Mouse (Mus musculus) kidney, embryonic 15.5 days (tissue): ENCODE data around the gene Rin2. TPM values are rescaled to one million over a fixed set of nuclear protein-coding genes. Genes with fewer than 3 reads are reported as not detected.

Experiments
- ATAC-seq: fragments of 200-750 bp; cut with Nextera tagmentation; replicated peaks from 2 replicates; pipeline ENCODE4 v1.8.0; 2017; ENCODE audit warnings: moderate TSS enrichment; ENCODE audit not compliant: low FRiP score
- H3K27ac ChIP-seq: fragments of 300-500 bp; sonication (generic); 2 replicates; pipeline ENCODE4 v1.5.1; 2015; ENCODE audit warnings: mild to moderate bottlenecking, inconsistent platforms
- H3K27me3 ChIP-seq: fragments of 300-500 bp; sonication (generic); 2 replicates; pipeline ENCODE4 v1.6.1; 2015; ENCODE audit warnings: inconsistent platforms
- H3K36me3 ChIP-seq: fragments of 300-500 bp; sonication (generic); 2 replicates; pipeline ENCODE4 v1.6.1; 2015; ENCODE audit warnings: inconsistent platforms
- H3K4me1 ChIP-seq: fragments of 300-500 bp; sonication (generic); 2 replicates; pipeline ENCODE4 v1.6.1; 2015; ENCODE audit warnings: inconsistent platforms
- H3K4me2 ChIP-seq: fragments of 300-500 bp; sonication (generic); 2 replicates; pipeline ENCODE4 v1.6.1; 2015; ENCODE audit warnings: moderate library complexity, mild to moderate bottlenecking, inconsistent platforms
- H3K4me3 ChIP-seq: fragments of 300-500 bp; sonication (generic); replicated peaks from 2 replicates; pipeline ENCODE4 v1.5.1; 2015; ENCODE audit warnings: mild to moderate bottlenecking, inconsistent platforms
- H3K9ac ChIP-seq: fragments of 300-500 bp; sonication (generic); 2 replicates; pipeline ENCODE4 v1.6.1; 2015; ENCODE audit warnings: mild to moderate bottlenecking, inconsistent platforms
- H3K9me3 ChIP-seq: fragments of 300-500 bp; sonication (generic); replicated peaks from 2 replicates; pipeline ENCODE4 v1.6.1; 2016; ENCODE audit warnings: inconsistent platforms
- WGBS: fragments of 180-500 bp; shearing (Covaris S2); methylation state at CpG from one replicate; pipeline ENCODE4 v1.1.7; 2015; ENCODE audit warnings: mixed read lengths; 5-methylcytosine and 5-hydroxymethylcytosine counted together
- polyA plus RNA-seq: library from polyadenylated mRNA; unstranded; fragments of >200 nt; fragmentation: Nextera tagmentation; extraction: Ambion mirVana; gene quantifications from 2 replicates; pipeline ENCODE4 v1.2.1, GENCODE M21; 2015

The Rin2 gene
- polyA plus RNA-seq, 1 experiment from 2014 or later, result 33.0 TPM

DNA sequence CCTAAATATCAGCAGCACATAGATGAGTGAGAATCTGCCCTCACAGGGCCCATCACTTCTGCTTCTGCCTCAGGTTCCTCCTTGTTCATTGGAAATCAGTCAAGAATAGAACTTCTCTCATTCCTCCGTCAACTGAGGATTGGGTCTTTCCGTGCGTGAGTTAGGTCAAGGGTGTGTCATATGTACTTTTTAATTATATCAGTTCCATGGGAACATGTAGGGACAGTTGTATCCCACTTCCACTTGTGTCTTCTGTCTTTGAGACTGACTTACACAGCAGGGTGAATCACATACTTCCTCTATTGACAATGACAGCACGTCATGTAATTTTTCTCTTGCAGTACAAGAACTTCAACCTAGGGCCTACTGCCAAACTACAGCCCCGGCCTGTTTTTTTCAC is 65.7 kb downstream of the Rin2 start:
- no peak overlapping the region for H3K9ac ChIP-seq
- no peak for ATAC-seq
- H3K27me3 ChIP-seq, result no peaks in the 10 kb centered on the region
- peaks cover 17% of the 10 kb centered on the region for H3K36me3 ChIP-seq
- WGBS, result 92% methylated on average over 5 of the region's 5 CpGs
- no peak overlapping the region for H3K4me3 ChIP-seq
- H3K27ac ChIP-seq, result no peak overlapping the region
- H3K4me1 ChIP-seq, result 0 out of 2 replicates have a peak, but pooled peaks cover 4% of the 10 kb centered on the region
- no peak overlapping the region for H3K4me2 ChIP-seq
- no peaks in the 10 kb centered on the region for H3K9me3 ChIP-seq

- ATAC-seq, result peak; percentile 43; the same call in 1 of the 2 replicates
- no peaks in the 10 kb centered on the region for H3K4me1 ChIP-seq
- H3K36me3 ChIP-seq, result peaks cover 17% of the 10 kb centered on the region
- no peaks in the 10 kb centered on the region for H3K27me3 ChIP-seq
- no peak overlapping the region for H3K9ac ChIP-seq
- H3K4me2 ChIP-seq, result no peak overlapping the region
- no peak overlapping the region for H3K27ac ChIP-seq
- 39% methylated on average over 13 of the region's 13 CpGs for WGBS
- H3K9me3 ChIP-seq, result no peaks in the 10 kb centered on the region
- no peak overlapping the region for H3K4me3 ChIP-seq
Observed at GRCm38 (mm10) chr2:145742795-145743710, 68.0 kb downstream of the Rin2 start.

- no peak for ATAC-seq
- no peaks in the 10 kb centered on the region for H3K27me3 ChIP-seq
- peaks cover 6% of the 10 kb centered on the region for H3K36me3 ChIP-seq
- H3K27ac ChIP-seq, result no peak overlapping the region
- 78% methylated on average over 1 of the region's 1 CpGs for WGBS
- no peak overlapping the region for H3K9ac ChIP-seq
- no peak overlapping the region for H3K4me2 ChIP-seq
- H3K9me3 ChIP-seq, result no peaks in the 10 kb centered on the region
- H3K4me1 ChIP-seq, result 0 out of 2 replicates have a peak, but pooled peaks cover 3% of the 10 kb centered on the region
- H3K4me3 ChIP-seq, result no peak overlapping the region
Observed at GRCm38 (mm10) chr2:145746406-145746805, 71.4 kb downstream of the Rin2 start.

DNA sequence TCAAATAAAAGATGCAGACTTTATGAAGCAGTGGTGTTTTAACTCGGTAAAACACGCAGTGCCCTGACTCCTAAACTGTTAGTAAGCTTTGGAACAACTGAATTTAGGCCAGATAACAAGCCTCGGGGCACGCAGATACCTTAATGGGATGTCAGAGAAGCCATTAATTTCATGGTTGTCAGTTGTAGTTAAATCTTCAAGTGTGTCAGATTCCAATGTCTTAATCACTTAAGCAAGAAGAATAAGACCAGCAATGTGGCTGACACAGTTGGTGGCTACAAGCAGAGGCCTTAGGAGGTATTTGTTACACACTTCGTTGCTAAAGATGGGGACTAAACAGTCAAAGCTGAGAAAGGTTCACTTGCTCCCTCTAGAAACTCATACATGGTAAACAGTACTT is 74.6 kb downstream of the Rin2 start:
- H3K4me3 ChIP-seq, result no peak overlapping the region
- peaks cover 4% of the 10 kb centered on the region; the same call in 1 of the 2 replicates for H3K36me3 ChIP-seq
- no peak overlapping the region for H3K9ac ChIP-seq
- H3K4me2 ChIP-seq, result no peak overlapping the region
- no peaks in the 10 kb centered on the region for H3K27me3 ChIP-seq
- no peak overlapping the region for H3K27ac ChIP-seq
- no peaks in the 10 kb centered on the region for H3K9me3 ChIP-seq
- ATAC-seq, result no peak
- H3K4me1 ChIP-seq, result 0 out of 2 replicates have a peak, but pooled peaks cover 3% of the 10 kb centered on the region
- WGBS, result 55% methylated on average over 5 of the region's 5 CpGs

DNA sequence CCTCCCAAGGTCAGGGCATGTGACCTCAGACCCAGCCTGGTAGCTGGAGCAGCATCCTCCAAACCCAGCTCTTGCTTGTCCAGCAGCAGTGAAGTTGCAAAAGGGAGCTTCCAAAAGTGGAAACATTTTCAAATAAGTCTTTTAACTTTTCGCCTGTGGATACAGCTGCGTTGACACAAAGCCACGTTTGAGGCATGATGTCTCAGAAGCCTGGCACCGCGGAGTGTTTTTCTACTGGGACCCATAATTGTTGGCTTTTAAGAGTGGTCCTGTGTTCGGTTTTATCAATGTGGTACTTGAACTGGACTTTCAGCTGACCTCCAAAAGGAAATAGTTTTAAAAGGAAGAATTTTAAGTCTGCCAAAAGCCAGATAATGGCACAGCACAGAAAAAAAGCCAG is 77.6 kb downstream of the Rin2 start:
- H3K27me3 ChIP-seq, result no peaks in the 10 kb centered on the region
- H3K4me1 ChIP-seq, result 0 out of 2 replicates have a peak, but pooled peaks cover 3% of the 10 kb centered on the region
- no peak overlapping the region for H3K4me2 ChIP-seq
- no peaks in the 10 kb centered on the region for H3K36me3 ChIP-seq
- no peak for ATAC-seq
- no peak overlapping the region for H3K9ac ChIP-seq
- WGBS, result 73% methylated on average over 6 of the region's 6 CpGs
- no peak overlapping the region for H3K27ac ChIP-seq
- H3K4me3 ChIP-seq, result no peak overlapping the region
- H3K9me3 ChIP-seq, result no peaks in the 10 kb centered on the region

DNA sequence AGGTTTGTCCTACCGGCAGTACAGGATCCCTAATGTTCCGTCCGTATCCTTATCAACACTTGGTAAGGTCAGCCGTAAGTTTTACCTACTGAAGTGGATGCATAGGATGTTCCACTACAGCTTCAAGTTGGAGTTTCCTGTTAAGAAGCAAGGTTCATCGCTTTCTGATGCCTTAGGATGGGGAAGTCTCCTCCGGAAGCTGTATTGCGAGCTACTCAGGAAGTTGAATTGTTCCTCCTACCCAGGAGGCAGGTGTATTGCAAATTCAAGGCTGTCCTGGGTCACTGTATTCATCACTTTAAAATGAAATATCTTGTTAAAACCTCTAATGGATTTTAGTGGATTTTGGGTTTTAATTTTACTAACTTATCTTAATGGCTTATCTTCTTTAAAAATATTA is 79.0 kb downstream of the Rin2 start:
- Histone ChIP-seq H3K9ac (no peak overlapping the region), H3K4me2 (no peak overlapping the region), H3K4me1 (0 out of 2 replicates have a peak, but pooled peaks cover 3% of the 10 kb centered on the region), H3K36me3 (no peaks in the 10 kb centered on the region), H3K4me3 (no peak overlapping the region), H3K27ac (no peak overlapping the region), H3K9me3 (no peaks in the 10 kb centered on the region), H3K27me3 (no peaks in the 10 kb centered on the region)
- 84% methylated on average over 7 of the region's 7 CpGs for WGBS
- no peak for ATAC-seq

DNA sequence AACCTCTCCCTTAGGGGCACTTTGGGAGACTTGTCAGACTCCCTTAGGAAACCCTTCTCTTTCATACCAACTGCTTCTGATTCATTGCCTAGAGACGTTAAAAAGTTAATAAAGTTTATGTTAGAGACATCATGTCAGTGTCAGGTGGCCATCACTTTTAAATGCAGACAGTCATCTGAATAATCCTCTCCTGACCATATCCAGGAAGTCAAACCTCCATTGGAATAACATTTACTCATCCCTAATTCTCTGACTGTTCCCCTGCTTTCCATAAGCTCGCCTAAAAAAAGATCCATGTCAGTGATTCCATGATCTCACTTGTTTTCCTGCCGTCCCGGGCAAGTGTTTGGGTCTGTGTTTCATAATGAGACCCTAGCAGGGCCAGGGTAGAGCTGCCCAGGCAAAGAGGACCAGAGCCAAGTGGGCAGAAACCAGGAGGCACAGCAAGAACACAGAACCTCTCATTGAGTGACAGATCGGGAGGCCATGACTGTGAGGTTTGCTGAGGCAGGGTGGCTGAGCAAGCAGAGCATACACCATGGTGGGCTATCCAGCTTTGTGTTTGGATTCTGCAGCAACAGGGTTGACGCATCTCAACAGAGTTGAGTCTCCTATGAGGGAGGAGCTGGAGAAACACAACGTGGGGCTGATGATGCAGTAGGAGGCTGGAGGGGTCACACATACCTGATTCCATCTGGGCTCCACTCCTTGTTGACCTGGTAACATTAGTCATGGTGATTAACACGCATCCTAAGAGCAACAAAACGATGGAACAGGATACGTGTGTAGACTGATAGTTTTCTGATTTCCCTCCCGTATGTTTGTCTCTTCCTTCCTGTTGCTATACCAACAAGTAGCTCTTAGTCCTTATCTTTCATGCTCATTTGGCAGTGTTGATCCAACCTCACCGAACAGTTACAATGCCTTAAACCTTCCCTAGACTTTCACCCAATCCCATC is 81.1 kb downstream of the Rin2 start:
- H3K4me2 ChIP-seq, result no peak overlapping the region
- no peak overlapping the region for H3K4me3 ChIP-seq
- no peaks in the 10 kb centered on the region for H3K4me1 ChIP-seq
- ATAC-seq, result 0 out of 2 replicates have a peak, but pooled peaks have one; percentile 19
- no peaks in the 10 kb centered on the region for H3K9me3 ChIP-seq
- no peaks in the 10 kb centered on the region for H3K36me3 ChIP-seq
- H3K9ac ChIP-seq, result no peak overlapping the region
- no peak overlapping the region for H3K27ac ChIP-seq
- 57% methylated on average over 12 of the region's 12 CpGs for WGBS
- H3K27me3 ChIP-seq, result no peaks in the 10 kb centered on the region

DNA sequence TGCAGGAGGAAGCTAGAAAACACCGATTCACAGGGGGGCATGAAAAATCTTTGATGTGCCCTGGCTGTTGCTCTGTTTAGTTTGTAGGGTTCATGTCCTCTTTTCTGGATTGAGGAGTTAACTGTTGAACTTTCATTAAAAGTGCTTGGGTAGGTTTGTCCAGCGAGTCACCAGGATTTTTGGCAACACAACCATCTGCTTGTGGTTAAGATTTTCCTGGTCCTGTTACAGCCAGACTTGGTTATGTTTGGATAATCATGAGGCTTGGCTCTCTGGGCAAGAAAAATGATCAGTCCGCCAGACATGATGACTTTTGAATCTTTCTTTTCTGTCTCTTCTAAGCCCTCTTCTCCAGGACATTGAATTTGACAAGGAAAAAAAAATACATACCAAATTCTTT is 85.1 kb downstream of the Rin2 start:
- ATAC-seq, result no peak
- WGBS, result 57% methylated on average over 3 of the region's 3 CpGs
- H3K36me3 ChIP-seq, result no peaks in the 10 kb centered on the region

DNA sequence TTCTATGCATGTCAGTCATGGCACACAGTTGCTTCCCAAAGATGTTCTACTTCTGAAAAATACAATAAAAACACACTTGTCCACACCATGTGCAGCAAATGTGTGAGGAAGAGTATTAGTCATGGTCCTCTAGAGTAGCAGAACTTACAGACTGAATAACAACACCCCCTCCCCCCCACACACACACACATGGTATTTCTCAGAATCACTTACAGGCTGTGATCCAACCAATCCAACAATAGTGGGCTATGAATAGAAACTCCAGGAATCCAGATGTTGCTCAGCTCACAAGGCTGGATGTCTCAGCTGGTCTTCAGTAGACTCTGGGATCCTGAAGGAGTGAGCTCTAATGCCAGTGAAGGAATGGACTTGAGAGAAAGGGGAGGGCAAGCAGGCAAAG is 86.4 kb downstream of the Rin2 start:
- no peak overlapping the region for H3K4me2 ChIP-seq
- H3K27me3 ChIP-seq, result no peaks in the 10 kb centered on the region
- H3K9me3 ChIP-seq, result no peaks in the 10 kb centered on the region
- H3K27ac ChIP-seq, result no peak overlapping the region
- H3K36me3 ChIP-seq, result no peaks in the 10 kb centered on the region
- H3K9ac ChIP-seq, result no peak overlapping the region
- H3K4me3 ChIP-seq, result no peak overlapping the region
- no peak for ATAC-seq
- no peaks in the 10 kb centered on the region for H3K4me1 ChIP-seq

More for the DNA sequence above, 85.1 kb downstream of the Rin2 start:
- Histone ChIP-seq H3K9me3 (no peaks in the 10 kb centered on the region), H3K9ac (no peak overlapping the region), H3K27ac (no peak overlapping the region), H3K4me2 (no peak overlapping the region), H3K4me1 (no peaks in the 10 kb centered on the region), H3K27me3 (no peaks in the 10 kb centered on the region), H3K4me3 (no peak overlapping the region)

DNA sequence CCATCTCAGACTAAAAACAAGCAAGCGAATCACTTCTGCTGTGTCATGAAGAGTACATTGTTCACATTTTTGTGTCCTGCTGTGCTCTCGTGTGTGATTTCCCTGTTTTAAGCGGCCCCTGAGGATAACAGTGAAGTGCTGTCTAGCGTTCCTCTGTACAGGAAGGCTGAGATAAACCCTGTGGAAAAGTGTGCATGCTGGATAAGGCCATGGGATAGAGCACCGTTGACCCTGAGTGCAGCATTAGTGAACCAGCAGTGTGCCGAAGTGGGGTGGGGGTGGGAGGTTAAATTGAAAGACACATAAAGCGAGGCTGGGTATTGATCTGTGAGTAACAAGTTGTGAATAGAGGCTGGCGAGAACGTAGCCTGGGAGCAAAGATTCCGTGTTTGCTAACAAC is 94.9 kb downstream of the Rin2 start:
- no peak overlapping the region for H3K4me2 ChIP-seq
- no peak overlapping the region for H3K4me3 ChIP-seq
- H3K4me1 ChIP-seq, result peaks cover 22% of the 10 kb centered on the region
- H3K9ac ChIP-seq, result no peak overlapping the region
- H3K27ac ChIP-seq, result peak overlapping the region; percentile 41; the same call in 1 of the 2 replicates
- no peaks in the 10 kb centered on the region for H3K9me3 ChIP-seq
- no peak for ATAC-seq
- H3K27me3 ChIP-seq, result no peaks in the 10 kb centered on the region
- WGBS, result 62% methylated on average over 10 of the region's 10 CpGs
- H3K36me3 ChIP-seq, result peaks cover 7% of the 10 kb centered on the region

GRCm38 (mm10) chr2:145770730-145771536 is 95.9 kb downstream of the Rin2 start:
- Histone ChIP-seq H3K9me3 (no peaks in the 10 kb centered on the region), H3K4me2 (no peak overlapping the region), H3K4me1 (peaks cover 22% of the 10 kb centered on the region), H3K27ac (peak overlapping the region; percentile 41), H3K9ac (no peak overlapping the region), H3K36me3 (peaks cover 16% of the 10 kb centered on the region), H3K27me3 (no peaks in the 10 kb centered on the region), H3K4me3 (no peak overlapping the region)
- WGBS, result 70% methylated on average over 7 of the region's 7 CpGs
- peak; percentile 14; the same call in 1 of the 2 replicates for ATAC-seq
